Mouse (Mus musculus) liver, adult 2 months (tissue): ENCODE results near the gene Sp8.

Source experiments
- CTCF ChIP-seq: fragments of 200-500 bp; IDR thresholded peaks from 2 replicates; pipeline ENCODE4 v1.5.1; 2011; ENCODE audit warnings: low read depth, low read length, control low read depth
- POLR2A ChIP-seq: fragments of 200-500 bp; IDR thresholded peaks from 2 replicates; pipeline ENCODE4 v1.6.1; 2011; ENCODE audit warnings: low read length, control low read depth; ENCODE audit not compliant: insufficient read depth; ENCODE audit errors: extremely low read depth

DNA sequence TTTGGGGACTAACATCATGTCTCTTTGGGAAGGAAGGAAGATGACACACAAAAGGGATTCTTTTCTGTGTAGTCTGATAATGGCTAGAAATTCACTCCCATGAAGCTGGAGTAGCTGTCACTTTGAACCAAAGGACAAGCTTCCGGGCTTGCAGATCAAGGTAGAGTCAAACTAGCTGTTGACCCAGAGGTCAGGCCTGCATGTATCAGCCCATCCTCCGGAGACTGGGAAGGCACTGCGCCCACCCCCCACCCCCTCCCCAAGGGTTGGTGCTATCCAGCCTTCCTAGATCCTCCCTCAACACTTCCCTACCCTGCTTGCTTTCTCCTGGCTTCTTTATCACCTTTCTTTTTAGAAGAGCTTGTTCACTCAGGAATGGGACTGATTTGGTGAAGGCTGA, 7.2 kb downstream of the Sp8 start:
- TF ChIP-seq CTCF (no peak), POLR2A (no peak)
